Mouse (Mus musculus) ovary, postnatal 14 days (tissue): Measurements from ENCODE around the gene Parp16.

ENCODE experiments used
- DNase-seq: peaks from one replicate; pipeline ENCODE4 v3.0.0; 2022; ENCODE audit warnings: low spot score

Parp16 gene

DNA sequence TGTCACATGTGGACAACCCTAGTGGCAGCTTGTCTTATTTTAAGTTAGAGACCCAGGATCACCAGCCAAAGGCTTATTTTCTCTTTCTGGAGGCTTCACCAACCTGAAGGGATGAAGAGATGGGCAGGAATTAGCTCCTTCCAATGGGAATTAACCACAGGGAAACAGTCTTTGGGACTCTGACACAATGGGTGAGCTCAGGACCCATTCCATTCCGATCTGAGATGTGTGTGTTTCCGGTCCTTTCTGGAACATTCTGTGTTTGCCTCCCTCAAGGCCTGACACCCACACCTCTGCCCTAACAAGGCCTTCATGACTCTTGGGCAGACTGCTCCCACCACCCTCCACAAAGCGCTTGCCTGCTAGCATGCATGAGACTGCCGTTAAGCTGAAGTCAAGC lies at the start of gene Parp16:
Gene Parp16, plus strand, starts transcription at position 301 of the 400 bp plus-strand sequence.
- DNase-seq = no peak

DNA sequence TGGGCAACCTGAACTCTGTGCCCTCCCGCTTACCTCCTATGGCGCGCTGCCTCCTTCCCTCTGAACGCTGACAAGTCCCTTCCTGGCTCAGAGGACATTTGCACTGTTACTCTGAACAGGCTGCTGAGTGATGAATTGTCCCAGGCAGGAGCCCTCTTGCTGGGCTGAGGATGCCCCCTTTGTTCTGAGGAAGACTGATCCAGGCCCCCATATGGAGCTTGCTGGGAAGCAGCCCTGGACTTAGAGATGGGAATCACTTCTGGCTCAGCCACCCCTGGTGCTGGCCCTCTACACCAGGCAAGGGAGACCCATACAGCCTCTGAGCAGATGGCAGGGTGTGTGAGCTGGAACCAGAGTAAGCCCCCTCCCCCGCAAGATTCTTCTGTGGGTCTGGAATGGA lies 49.2 kb upstream of the Parp16 start:
- no peak for DNase-seq

DNA sequence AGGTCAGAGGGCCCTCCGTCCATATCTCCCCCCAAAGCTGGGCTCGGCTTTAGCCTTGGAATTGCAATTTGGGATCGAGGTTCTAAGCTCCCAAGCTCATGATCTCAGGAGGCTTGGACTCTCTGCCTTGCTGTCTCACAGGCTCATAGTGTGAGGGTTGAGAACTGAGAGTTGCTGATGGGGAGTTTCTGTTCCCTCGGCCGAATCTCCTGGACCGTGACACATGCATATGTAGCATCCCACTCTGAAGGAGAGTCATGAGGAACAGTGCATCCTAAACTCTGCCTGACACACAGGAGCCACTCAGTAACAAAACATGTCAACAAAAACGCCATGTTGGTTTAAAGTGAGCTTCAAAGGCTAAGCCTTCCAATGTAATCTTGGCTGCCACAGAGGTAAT lies 46.6 kb upstream of the Parp16 start:
- DNase-seq = no peak

DNA sequence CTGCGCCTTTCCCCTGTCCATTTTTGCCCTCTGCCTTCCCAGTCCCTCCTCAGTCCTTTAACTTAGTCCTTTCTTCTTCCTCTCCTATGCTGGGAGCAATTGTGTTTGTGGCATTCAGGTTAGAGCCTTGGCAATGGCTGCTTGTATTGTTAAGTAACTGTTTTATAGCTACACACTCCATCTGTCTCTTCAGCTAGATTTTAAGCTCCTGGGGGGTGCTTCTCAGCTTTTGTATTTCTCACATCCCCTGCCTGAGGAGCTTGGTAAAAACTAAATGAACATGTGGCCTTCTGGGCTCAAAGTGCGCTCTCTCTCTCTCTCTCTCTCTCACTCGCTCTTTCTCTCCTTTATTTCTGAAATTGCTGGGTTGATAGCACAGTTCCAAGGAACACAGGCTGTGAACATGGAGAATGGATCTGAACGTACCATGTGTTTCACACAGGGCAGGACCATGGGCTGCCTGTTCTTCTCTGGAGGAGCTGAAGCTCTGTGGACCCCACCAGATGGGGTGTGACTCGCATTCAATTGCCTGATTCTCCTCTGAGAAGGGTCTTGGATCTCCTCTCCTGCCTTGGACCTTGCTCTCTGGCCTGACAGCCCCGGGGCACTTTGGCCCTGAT lies 42.3 kb upstream of the Parp16 start:
- DNase-seq = no peak

DNA sequence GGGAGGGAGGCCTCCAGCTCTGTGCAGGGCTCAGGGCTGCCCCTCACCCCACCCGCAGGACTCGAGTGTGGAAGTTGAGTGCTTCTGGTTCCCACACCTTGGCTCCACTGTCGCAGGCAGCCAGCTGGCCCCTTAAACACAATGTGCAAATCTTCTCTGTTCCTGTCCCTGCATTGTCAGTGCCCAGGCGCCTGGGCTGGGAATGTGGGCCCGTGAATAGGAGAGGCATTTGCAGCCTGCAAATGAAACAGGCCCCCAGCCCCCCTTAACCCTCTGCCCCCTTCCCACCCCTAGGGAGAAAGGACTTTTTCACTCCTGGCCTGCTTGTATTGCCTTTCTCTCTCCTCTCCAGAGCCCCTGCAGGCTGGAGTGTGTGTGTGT lies 41.8 kb upstream of the Parp16 start:
- DNase-seq = no peak

DNA sequence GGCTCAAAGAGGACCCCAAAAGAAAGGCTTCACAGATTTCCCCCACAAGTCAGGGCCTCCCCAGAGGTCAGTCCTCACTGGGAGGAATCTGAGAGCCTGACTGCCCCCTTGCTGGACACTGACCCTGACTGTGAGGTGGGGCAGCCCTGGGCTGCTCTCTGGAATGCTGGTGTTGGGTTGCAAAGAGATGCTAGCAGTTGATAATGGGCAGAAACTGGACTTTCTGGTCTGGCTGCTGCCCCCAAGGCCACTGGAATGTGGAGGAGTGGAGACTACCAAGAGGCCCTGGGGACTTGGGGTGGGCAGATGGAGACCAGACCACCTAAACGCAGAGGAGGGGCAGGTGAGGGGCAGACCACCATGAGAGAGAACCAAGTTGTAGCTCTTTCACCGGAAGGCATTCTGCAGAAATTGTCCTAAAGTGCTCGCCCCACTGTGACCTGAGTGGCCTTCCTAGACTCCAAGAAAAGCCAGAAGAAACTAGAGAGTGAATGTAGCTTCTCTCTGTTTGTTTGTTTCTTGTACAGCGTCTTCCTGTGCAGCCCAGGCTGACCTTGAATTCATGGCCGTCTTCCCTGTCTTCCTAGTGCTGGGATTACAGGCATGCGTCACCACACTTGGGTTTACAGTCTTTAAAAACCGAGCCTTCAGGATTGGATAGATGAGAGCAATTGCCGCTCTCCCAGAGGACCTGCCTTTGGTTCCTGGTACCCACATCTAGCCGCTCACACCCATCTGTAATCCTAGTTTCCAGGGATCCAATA lies 40.3 kb upstream of the Parp16 start:
- DNase-seq = no peak

DNA sequence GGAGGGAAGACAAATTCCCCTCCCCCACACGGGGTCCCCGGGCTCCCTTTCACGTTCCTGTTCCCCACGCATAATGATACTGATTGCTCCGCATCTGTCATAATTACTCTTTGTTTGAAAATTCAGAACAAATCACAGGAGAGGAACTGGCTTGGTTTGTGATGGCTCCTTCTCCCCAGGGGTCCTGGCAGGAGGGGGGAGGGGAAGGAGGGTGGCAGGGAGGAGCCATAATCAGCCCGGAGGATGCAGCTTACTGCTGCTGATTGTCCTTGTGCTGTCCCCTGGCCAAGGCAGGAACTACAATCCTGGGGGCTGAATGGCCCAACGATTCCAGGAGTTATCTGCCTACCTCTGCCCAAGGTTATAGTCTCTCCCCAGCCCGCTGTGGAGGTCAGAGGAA lies 38.5 kb upstream of the Parp16 start:
- DNase-seq = no peak

DNA sequence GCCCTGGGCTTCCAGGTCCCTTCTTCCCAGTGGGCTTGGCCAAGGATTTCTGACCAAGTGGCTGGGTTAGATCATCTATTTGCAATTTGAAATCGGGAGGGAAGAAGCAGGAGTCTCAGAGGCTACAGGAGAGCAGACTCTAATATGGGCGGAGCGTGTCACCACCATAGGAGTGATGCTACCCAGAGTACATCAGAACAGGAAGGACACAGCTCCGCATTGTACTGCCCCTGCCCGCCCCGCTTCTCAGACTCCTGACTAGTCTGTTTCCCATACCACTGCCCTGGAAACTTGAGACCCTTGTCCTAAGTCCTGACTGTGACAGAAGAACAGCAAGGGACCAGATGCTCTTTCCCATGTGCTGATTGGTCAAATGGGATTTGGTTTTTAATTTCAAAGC lies 37.5 kb upstream of the Parp16 start:
- no peak for DNase-seq

DNA sequence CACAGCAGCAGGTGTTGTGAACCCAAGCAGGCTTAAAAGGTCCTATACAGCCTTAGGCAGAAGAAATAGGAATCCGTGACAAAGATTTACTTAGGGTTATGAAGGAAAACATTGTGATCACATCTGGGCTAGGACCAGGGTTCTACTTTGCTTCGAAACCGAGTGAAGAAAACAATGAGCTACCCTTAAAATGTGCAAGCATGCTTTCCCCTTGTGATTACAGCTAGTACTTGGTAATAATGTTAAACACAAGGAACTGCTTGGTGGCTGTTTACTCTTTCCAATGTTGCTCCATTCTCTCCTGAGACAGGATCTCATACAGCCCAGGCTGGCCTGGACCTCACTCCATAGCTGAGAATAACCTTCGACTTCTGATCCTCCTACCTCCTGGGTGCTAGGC lies 34.0 kb upstream of the Parp16 start:
- DNase-seq = no peak

DNA sequence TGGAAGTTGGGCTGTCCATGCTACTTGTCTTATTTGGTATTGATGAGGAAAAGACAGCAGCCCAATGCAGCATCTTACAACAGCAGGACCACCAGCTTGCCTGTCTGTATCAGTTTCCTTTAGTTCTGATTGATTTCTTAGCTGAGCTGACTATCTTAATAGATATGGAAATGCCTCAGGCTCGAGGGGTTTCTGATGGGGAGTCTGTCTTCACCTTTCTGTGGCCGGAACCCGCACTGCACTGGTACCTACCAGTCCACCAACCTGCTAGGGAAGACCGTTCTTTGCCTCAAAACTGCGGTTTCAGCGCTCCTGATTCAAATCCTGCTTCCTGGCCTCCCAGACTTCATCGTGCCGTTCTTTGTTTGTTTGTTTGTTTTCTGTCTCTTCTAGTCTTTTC lies 33.3 kb upstream of the Parp16 start:
- no peak for DNase-seq

DNA sequence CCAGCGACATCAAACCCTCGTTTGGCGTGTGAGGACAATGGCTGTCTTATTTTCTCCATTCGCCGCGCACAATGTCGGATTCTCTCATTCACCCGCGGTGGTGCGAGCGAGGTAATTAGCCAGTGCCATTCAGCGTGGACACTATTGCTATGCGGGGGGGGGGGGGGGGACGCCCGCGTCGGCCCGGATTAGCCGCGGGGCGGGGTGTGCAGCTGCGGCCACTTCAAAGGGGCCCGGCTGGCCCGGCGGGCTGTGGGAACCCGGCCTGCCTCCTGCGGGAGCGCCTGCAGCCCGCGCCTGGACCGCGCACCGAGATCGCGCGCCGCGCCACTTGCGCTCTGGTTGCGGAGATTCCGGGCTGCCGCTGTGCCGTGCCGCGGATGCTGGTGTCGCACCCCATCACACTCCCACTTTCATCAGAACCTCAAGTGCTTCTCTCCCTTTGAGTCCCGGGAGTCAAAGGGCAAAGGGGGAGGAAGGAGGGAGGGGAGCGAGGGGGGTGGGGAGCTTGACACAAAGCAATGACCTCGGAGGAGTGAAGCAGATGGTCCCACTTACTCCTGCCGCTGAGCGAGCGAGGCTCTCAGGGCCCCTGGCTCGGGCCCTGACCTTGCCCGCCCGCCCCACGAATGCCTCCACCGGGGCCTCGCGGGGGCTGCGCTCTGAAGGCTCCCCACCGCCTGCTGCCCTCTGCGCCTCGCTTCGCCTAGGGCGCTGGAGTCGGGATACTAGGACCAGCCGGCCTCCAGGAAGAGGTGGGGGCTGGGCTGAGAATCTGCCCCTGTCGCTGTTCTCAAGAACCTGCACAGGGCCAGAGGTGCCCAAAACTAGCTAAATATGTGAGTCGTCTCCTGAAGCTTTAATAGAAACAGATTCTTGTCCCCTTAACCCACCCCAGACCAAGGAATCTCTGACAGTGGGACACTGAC lies 32.2 kb upstream of the Parp16 start:
- no peak for DNase-seq

DNA sequence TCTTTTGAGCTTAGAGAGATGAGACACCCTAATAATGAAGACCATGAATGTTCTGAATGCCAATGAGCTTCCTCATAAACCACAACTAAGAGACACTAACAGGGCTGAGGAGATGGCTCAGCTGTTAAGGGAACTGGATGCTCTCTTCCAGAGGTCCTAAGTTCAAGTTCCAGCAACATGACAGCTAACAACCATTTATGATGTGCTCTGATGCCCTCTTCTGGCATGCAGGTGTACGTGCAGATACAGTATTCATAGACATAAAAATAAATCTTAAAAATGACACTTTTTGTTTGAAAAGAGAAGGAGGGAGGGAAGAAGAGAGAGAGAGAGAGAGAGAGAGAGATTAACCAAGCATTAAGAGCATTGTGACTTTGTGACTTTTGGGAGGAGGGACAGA lies 30.3 kb upstream of the Parp16 start:
- DNase-seq = no peak

DNA sequence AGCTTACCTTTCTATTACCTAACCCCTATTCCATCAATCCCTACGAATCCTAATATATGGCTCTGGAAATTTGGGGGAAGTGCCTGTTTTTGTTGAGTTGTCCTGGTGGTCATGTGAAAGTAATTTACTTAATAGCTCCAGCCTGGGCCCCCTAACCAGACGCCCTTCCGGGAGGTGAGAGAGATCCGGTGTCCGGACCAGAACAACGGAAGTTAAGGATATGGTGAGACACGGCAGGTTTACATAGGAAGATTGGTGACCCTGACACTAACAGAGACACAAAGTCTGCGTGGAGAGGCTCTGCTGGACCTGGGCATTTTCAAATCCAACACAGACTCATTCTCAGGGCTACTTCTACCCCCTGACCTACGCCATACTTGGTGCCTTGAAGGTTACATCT lies 28.8 kb upstream of the Parp16 start:
- no peak for DNase-seq

DNA sequence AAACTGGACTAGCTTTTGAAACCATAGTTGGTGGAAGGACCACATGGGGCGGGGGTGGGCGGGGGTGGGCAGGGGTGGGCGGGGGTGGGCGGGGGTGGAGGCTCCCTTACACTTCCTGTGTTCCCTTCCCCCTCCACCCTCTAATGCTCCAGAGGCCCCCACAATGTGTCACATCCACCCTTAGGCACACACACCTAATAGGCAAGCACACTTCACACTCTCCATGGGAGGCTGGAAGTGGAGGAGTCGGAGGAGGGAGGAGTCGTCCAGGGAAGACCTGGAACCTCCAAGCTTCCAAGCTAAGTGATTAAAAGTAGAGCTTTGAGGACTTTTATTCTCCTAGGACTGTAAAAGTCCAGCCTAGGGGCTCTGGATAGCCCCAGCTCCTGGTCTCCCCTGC lies 26.6 kb upstream of the Parp16 start:
- no peak for DNase-seq

DNA sequence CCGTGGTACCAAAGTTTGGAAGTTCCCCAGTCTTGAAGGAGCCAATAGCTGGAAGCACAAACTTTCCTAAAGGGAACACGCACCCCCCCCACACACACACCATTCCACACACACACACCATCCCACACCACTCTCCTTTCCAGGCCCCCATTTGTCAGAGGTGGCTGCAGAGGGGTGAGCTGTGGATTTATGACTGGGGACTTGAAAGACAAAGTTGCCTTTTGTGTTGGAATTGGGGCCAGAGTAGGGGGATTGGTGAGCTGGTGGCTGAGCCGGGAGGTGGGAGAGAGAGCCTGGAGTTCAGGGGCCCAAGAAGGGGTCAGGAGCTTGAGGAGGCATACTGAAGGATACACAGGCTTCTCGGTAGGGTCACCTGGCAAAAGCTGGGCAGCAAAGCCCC lies 26.2 kb upstream of the Parp16 start:
- DNase-seq = no peak

DNA sequence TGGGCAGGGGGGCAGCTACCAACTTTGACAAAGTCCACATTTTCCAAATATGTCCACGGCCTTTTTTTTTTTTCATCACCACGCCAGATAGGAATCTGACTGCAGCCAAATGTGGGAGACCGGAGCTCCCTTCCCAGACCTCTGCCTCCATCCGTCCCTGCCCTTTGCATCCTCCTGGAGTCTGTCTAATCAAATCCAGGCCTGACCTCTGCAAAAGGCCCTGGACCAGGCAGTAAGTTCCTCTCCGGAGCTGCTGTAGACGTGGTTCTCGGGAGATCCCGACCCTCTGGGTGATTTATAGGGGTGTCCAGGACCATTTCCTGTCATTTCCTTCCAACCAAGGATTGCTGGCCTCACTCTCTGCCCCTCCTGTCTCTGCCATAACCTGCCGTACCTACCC lies 22.5 kb upstream of the Parp16 start:
- DNase-seq = no peak

DNA sequence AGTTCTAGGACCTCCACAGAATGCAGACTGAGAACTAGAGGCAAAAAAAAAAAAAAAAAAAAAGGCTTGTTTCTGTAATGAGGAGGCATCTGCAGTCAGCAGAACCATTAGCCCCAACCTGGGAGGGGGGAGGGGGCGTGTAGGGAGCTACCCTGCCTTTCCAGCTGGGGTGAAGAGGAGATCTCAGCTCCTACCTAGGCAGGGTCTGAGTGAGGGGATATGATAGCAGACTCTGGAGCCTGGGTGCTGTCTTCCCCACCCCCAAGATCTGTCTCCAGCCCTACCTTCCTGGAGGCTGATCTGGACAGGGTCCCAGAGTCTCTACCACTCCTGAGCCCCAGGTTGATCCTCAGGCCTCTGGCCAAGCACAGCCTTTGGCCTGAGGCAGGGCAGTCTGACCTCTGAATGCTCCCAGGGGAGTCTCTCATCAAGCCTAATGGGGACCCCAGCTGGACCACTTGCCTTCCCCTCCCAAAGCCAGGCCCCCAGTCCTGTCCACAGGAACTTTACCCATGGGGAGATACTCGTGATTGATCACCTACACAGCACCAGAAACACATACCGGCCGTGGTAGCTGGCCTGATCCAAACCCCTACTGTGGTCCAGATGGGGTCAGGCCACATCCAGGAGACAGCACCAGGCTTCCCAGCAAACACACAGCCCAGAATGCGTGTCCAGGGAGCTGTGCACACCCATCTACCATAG lies 19.8 kb upstream of the Parp16 start:
- DNase-seq = no peak

DNA sequence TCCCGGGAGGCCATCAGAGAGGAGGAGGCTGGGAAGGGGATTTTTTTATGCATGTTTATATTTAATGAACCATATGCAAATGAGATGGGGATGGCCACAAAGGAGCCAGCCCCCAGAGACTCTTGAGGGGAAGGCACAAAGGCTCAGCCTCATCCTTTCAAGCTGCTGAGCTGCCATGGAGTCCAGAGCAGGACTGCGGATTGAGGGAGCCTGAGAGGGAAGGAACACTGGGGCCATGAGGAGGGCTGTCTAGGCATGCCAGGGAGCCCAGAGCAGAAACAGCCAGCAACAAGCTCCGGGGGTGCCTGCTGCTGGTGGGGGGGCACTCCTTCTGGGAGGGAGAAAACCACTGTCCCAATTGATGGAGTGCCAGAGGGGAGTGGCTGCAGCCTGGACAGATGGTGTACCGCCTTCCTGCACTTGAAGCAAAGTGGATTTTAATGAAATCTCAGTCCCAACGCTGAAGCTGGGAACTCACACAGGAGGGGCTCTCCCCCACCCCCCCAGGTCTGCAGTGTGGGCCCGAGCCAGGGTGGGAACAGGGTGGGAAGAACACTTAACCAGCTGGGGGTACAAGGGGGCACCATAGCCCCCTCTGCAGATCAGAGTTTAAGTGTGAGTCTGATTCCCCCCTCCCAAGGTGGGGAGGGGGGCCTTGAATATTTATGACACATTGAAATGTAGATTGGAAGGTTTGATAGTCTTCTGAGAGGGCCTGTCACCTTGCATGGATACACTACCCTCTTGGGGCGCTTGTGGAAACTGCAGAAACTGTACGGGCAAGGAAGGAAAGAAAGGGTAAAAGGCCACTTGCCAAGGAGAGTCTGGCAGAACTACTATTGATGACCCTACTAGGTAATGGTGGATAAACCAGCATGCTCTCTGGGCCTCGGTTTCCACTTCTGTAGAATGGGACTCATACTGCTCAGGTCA lies 18.9 kb upstream of the Parp16 start:
- no peak for DNase-seq

DNA sequence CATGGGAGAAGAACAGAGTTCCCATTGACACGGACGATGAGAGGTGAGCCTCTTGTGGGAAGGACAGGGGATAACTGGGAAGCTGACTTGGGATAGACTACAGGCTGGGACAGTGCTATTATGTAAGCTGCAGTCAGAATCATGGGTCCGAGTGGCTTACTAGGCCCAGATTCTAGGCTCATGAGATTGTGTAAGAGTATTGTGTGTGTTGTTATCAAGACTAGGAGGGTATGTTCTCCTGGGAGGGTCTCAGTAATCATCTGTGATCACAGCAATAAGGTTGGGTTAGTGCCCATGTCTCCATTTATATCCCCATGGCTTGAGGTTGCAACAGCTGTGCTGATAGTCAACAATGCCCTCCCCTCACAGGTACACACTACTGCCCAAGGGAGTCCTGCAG lies 17.7 kb upstream of the Parp16 start:
- no peak for DNase-seq

DNA sequence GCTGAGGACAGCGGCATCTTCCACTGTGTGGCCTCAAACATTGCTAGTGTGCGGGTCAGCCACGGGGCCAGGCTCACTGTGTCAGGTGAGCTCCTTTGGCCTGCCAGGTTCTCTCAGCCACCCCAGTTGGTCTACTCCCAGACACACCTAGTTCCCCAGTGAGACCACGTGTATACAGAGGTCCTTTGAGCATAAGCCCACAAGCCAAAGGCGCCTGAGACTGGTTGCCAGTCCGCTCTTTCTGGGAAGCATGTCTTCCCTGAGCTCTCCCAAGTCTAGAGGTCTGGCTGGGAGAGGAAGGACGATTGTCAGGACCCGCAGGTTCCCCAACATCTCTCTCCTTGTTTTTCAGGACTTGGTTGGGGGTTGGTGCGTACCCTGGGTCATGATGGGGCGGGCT lies 17.2 kb upstream of the Parp16 start:
- DNase-seq = no peak
